Mouse (Mus musculus) stomach, postnatal 0 days (tissue): Measurements from ENCODE around the gene Apof. TPM values are rescaled to one million over a fixed set of nuclear protein-coding genes. Genes with fewer than 3 reads are reported as not detected.

ENCODE experiments used
- ATAC-seq: fragments of 200-750 bp; cut with Nextera tagmentation; 2 replicates; pipeline ENCODE4 v1.8.0; 2017; ENCODE audit not compliant: low FRiP score, low TSS enrichment
- DNase-seq: peaks from one replicate; pipeline ENCODE4 v3.0.0-alpha.2; 2016; ENCODE audit warnings: low spot score
- H3K27ac ChIP-seq: fragments of 300-500 bp; sonication (generic); replicated peaks from 2 replicates; pipeline ENCODE4 v1.5.1; 2014; ENCODE audit warnings: mild to moderate bottlenecking, control low read depth
- H3K27me3 ChIP-seq: fragments of 300-500 bp; sonication (generic); 2 replicates; pipeline ENCODE4 v1.6.1; 2014; ENCODE audit warnings: low read length; ENCODE audit not compliant: control insufficient read depth, insufficient read depth
- H3K36me3 ChIP-seq: fragments of 300-500 bp; sonication (generic); 2 replicates; pipeline ENCODE4 v1.6.1; 2014; ENCODE audit warnings: low read length, mixed read lengths; ENCODE audit not compliant: control insufficient read depth, insufficient read depth
- H3K4me1 ChIP-seq: fragments of 300-500 bp; sonication (generic); replicated peaks from 2 replicates; pipeline ENCODE4 v1.6.1; 2014; ENCODE audit warnings: antibody characterized with exemption; ENCODE audit not compliant: control insufficient read depth, insufficient read depth
- H3K4me2 ChIP-seq: fragments of 300-500 bp; sonication (generic); replicated peaks from 2 replicates; pipeline ENCODE4 v1.6.1; 2014; ENCODE audit warnings: low read depth, mild to moderate bottlenecking, control low read depth, moderate library complexity
- H3K4me3 ChIP-seq: fragments of 300-500 bp; sonication (generic); 2 replicates; pipeline ENCODE4 v1.5.1; 2014; ENCODE audit warnings: low read depth, low read length, control low read depth
- H3K9ac ChIP-seq: fragments of 300-500 bp; sonication (generic); 2 replicates; pipeline ENCODE4 v1.6.1; 2014; ENCODE audit warnings: mild to moderate bottlenecking, low read length, control low read depth, mixed read lengths
- H3K9me3 ChIP-seq: fragments of 300-500 bp; sonication (generic); 2 replicates; pipeline ENCODE4 v1.6.1; 2016; ENCODE audit warnings: low read length; ENCODE audit not compliant: control insufficient read depth
- CTCF ChIP-seq: IDR thresholded peaks from 2 replicates; pipeline ENCODE4 v1.5.1; 2016; ENCODE audit warnings: antibody characterized with exemption, low read depth, mild to moderate bottlenecking, moderate library complexity
- EP300 ChIP-seq: optimal IDR thresholded peaks from 2 replicates; pipeline ENCODE3; 2016; ENCODE audit warnings: antibody characterized with exemption
- WGBS: fragments of 180-500 bp; shearing (Covaris S2); extraction: QIAGEN DNeasy Blood & Tissue Kit; methylation state at CpG from one replicate; pipeline ENCODE4 v1.1.7; 2014; 5-methylcytosine and 5-hydroxymethylcytosine counted together
- polyA plus RNA-seq: library from polyadenylated mRNA; unstranded; fragments of >200 nt; fragmentation: Nextera tagmentation; extraction: Ambion mirVana; gene quantifications from 2 replicates; pipeline ENCODE4 v1.2.1, GENCODE M21; 2015

Apof gene
- 1.1 and 2.5 TPM in 2 replicates for polyA plus RNA-seq

GRCm38 (mm10) chr10:128268371-128268770 lies at the start of gene Apof:
Apof (plus strand) TSS chr10:128268671.
- Histone ChIP-seq H3K9ac (no peak within 1 kb of the TSS), H3K4me1 (no peaks in the 10 kb centered on the region; the same call in 1 of the 2 replicates), H3K4me2 (no peak within 1 kb of the TSS), H3K27me3 (no peaks in the 10 kb centered on the region), H3K27ac (no peak within 1 kb of the TSS), H3K9me3 (no peaks in the 10 kb centered on the region), H3K36me3 (no peaks in the 10 kb centered on the region), H3K4me3 (no peak within 1 kb of the TSS)
- 72% methylated on average over 6 of the region's 6 CpGs for WGBS
- TF ChIP-seq CTCF (no peak), EP300 (no peak)
- ATAC-seq (no peak), DNase-seq (no peak)

GRCm38 (mm10) chr10:128221533-128222286 lies 46.8 kb upstream of the Apof start:
- 55% methylated on average over 16 of the region's 16 CpGs for WGBS
- DNase-seq (no peak), ATAC-seq (no peak)
- no peak overlapping the region for H3K4me2 ChIP-seq
- no peaks in the 10 kb centered on the region for H3K9me3 ChIP-seq
- H3K9ac ChIP-seq, result no peak overlapping the region
- H3K27me3 ChIP-seq, result no peaks in the 10 kb centered on the region; the same call in 1 of the 2 replicates
- TF ChIP-seq CTCF, result peak; percentile 18; the same call in 1 of the 2 replicates
- no peak for TF ChIP-seq EP300
- no peak overlapping the region for H3K4me3 ChIP-seq
- H3K36me3 ChIP-seq, result no peaks in the 10 kb centered on the region
- H3K4me1 ChIP-seq, result no peaks in the 10 kb centered on the region
- H3K27ac ChIP-seq, result no peak overlapping the region

DNA sequence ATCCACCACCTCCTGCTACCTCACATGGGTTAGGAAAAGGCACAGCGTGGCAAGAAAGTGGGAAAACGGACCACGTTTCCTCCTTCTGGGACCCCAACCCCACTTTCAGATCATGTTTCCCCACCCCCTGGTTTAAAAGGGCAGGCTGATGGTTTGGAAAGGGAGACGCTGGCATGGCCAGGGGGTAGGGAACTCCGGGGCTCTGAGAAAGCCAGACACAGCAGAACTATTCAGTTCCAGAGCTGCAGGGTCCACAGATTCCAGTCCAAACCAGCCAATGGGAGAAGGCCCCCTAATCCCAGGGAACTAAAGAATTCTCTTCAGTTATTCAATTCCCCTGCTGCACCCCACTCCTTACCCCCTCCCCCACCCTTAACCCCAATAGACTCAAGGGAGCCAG lies 43.4 kb upstream of the Apof start:
- H3K36me3 ChIP-seq, result no peaks in the 10 kb centered on the region
- no peak overlapping the region for H3K4me2 ChIP-seq
- ATAC-seq, result no peak
- no peaks in the 10 kb centered on the region; the same call in 1 of the 2 replicates for H3K27me3 ChIP-seq
- H3K4me3 ChIP-seq, result no peak overlapping the region
- 44% methylated on average over 5 of the region's 5 CpGs for WGBS
- no peaks in the 10 kb centered on the region for H3K4me1 ChIP-seq
- no peak for DNase-seq
- TF ChIP-seq CTCF, result no peak
- TF ChIP-seq EP300, result no peak
- no peak overlapping the region for H3K9ac ChIP-seq
- no peaks in the 10 kb centered on the region for H3K9me3 ChIP-seq
- no peak overlapping the region for H3K27ac ChIP-seq

GRCm38 (mm10) chr10:128225538-128225937 lies 42.9 kb upstream of the Apof start, which contains the start of gene Mip:
Mip (plus strand) TSS chr10:128225838.
- no peaks in the 10 kb centered on the region for H3K4me1 ChIP-seq
- ATAC-seq (peak; percentile 21), DNase-seq (no peak)
- H3K36me3 ChIP-seq, result no peaks in the 10 kb centered on the region
- H3K27ac ChIP-seq, result no peak within 1 kb of the TSS
- no peaks in the 10 kb centered on the region; the same call in 1 of the 2 replicates for H3K27me3 ChIP-seq
- H3K4me2 ChIP-seq, result no peak within 1 kb of the TSS
- H3K9ac ChIP-seq, result no peak within 1 kb of the TSS
- H3K4me3 ChIP-seq, result no peak within 1 kb of the TSS
- 41% methylated on average over 4 of the region's 4 CpGs for WGBS
- TF ChIP-seq EP300 (no peak), CTCF (no peak)
- no peaks in the 10 kb centered on the region for H3K9me3 ChIP-seq

GRCm38 (mm10) chr10:128227592-128227991 lies 40.9 kb upstream of the Apof start:
- H3K4me3 ChIP-seq, result no peak overlapping the region
- ATAC-seq (no peak), DNase-seq (no peak)
- H3K9me3 ChIP-seq, result no peaks in the 10 kb centered on the region
- no peak overlapping the region for H3K4me2 ChIP-seq
- no peak overlapping the region for H3K27ac ChIP-seq
- H3K9ac ChIP-seq, result no peak overlapping the region
- no peaks in the 10 kb centered on the region for H3K27me3 ChIP-seq
- TF ChIP-seq CTCF, result no peak
- no peak for TF ChIP-seq EP300
- 70% methylated on average over 9 of the region's 9 CpGs for WGBS
- H3K36me3 ChIP-seq, result no peaks in the 10 kb centered on the region
- no peaks in the 10 kb centered on the region for H3K4me1 ChIP-seq

- no peak overlapping the region for H3K4me2 ChIP-seq
- ATAC-seq, result no peak
- no peaks in the 10 kb centered on the region for H3K27me3 ChIP-seq
- H3K9me3 ChIP-seq, result no peaks in the 10 kb centered on the region
- 85% methylated on average over 8 of the region's 8 CpGs for WGBS
- H3K4me3 ChIP-seq, result no peak overlapping the region
- H3K9ac ChIP-seq, result no peak overlapping the region
- no peaks in the 10 kb centered on the region for H3K4me1 ChIP-seq
- DNase-seq, result no peak
- no peaks in the 10 kb centered on the region for H3K36me3 ChIP-seq
- no peak overlapping the region for H3K27ac ChIP-seq
- TF ChIP-seq EP300, result no peak
- no peak for TF ChIP-seq CTCF
Observed at GRCm38 (mm10) chr10:128228009-128228408, 40.5 kb upstream of the Apof start.
